Mouse (Mus musculus) brain, adult 2 months (tissue): ENCODE data around the gene Stard3nl.
A peak's percentile ranks its signal among the peaks of the same experiment; 100 is the strongest.

Experiments
- DNase-seq: peaks from one replicate; pipeline ENCODE4 v3.0.0; 2011; ENCODE audit warnings: low read depth, low spot score

The Stard3nl gene

DNA sequence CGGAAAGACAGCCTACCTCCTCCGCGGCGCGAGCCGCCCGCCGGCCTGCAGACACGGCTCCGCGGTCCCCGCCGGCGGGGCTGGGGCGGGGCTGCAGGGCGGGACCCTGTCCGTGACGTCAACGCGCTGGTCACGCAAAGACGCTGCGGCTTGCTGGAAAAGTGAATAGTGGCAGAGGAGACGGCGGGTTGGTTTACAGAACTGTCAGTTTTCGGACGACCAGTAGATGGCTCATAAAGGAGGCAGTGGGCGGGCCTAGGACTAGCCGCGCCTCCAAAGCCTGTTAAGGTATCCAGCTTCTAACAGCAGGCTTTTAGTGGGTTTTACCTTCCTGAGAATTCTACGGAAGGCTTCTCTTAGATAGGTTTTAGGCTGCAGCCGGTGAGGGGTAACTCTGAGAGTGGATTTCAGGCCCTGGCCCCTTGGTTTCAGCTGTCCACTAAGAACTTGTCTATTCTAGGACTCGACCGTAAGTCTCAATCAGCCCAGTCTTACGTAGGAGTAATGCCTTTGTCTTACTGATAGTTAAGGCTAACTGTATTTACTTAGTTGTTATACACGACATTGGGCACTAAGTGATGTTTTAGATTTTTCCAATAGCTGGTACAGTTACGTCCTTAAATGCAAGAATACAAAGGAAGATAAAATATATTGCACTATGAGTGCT lies at the start of gene Stard3nl:
TSS of gene Stard3nl (minus strand) at position 108 of the 667 bp plus-strand sequence.
- peak; percentile 100 for DNase-seq

- DNase-seq, result peak; percentile 17
These were observed 42.4 kb upstream of the Stard3nl start for GRCm38 (mm10) chr13:19438040-19438439.

DNA sequence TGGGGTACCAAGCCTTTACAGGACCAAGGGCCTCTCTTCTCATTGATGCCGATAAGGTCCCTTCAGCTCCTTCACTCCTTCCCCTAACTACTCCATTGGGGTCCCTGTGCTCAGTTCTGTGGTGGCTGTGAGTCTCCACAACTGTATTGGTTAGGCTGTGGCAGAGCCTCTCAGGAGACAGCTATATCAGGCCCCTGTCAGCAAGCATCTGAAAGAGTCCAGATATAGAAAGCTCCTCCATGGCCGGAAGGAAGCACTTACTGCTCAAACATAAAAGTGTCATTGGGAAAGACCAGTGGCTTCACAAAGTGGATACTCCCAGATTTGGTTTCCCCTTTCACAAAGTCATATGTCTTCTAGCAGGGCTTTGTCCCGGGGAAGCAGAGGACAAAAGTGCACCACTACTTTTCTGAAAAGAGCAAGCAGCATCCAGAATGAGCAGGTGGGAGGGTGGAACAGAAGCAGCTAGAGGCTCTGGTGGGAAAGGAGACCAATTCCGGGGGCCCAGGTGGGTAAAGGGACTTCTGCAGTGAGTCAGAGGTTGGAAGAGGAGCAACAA lies 34.3 kb upstream of the Stard3nl start:
- no peak for DNase-seq

DNA sequence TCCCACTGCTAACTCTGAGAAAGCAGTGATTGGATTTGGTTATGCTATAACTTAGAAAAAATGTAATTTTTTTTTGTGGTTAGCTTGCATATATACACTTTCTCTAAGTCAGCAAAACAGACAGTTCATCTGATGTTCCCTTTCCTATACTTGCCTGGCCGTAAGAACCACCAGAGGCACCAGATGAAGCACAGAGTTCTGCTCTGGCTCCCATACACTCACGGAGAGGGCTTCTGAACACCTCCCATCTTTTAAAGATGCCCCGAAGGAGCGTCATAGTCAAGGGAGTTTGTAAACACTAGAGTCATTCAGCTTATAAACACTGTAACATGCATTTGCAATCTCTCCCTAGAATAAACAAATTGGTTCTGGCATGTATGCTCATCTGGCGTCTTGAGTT lies 32.5 kb upstream of the Stard3nl start:
- no peak for DNase-seq

DNA sequence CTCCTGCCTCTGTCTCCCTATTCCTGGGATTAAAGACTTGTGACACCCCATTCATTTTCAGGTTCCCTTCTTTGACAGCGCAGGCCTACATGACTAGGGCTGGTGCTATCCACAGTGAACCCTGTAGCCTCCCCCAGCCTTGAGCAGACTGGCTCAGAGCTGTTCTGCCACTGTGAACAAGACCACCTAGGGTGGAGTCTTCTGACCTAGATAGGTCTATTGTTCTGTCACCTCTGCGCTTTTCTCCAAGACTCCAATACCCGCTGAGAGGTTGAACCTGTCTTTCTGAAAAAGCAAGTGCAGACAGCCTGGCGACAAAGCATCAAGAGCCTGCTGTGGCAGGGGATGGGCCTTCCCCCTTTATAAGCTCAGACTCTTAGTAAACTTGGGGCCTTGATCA lies 29.0 kb upstream of the Stard3nl start:
- no peak for DNase-seq

DNA sequence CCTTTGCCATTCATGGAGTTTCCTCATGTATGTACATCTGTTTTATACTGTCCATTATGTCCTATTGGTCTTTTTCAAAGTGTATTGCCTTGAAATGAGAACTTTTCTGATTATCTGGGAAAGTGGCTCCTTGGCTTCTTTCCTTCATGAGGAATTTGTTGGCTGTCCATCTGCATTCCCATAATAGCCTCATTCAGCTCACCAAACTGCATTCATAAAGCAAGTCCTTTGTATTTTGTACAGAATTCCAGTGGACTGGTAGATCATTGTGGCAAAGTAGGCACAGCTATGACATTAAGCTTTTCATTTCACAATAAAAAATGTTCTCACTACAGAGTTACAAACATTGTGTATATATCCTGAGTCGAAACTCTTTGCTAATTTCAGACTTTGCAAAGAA lies 26.9 kb upstream of the Stard3nl start:
- peak; percentile 73 for DNase-seq

DNA sequence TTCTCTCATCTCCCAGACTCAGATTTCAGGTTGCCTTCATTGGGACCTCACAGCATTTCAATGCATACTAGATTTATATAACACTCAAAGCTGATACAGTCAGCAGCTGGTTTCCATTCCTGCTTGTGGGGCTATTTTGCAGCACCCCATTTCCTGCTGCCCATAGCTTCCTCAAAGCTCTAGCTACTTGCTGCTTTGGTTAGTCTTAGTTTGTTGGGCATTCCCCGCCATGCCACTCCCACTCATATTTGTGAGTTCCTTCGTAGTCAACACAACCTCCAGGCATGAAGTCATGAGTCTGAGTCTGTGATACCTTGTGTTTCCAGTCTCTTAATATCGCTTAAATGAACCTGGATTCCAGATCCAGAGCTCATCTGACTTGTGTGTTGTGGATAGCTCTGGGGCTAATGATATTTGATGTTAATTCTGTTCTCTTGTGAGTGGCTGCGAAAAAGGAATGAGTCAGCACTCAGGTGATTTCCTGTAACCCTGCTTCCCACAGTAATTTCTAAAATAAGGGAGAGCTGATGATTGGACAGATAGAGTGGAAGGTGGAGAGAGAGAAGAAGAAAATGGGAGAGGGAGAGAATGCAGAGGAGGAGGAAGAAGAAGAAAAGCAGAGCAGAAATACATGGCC lies 22.4 kb upstream of the Stard3nl start:
- no peak for DNase-seq

DNA sequence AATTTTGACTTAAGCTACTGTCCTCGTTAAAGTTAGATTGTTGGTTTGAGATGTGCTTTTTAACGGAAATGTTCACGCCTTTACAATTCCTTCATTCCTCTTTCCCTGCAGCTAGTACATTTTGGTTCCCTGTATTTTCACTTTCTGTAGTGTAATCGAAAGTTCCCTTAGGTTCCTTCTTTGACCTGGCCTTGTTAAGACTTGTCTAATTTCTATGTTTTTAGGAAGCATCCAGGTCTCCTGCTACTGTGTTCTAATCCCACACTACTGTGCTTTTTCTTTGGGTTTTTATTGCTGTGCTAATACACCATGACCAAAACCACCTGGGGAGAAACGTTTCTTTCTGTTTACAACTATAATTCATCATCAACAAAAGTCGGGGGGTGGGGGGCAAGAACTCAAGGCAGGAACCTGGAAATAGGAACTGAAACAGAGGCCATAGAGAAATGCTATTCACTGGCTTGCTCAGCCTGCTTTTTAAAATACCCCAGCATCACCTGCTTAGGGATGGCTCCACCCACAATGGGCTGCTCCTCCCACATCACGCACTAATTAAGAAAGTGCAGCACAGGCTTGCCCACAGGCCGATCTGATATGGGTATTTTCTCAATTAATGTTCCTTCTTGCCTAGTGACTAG lies 20.4 kb upstream of the Stard3nl start:
- DNase-seq, result no peak

DNA sequence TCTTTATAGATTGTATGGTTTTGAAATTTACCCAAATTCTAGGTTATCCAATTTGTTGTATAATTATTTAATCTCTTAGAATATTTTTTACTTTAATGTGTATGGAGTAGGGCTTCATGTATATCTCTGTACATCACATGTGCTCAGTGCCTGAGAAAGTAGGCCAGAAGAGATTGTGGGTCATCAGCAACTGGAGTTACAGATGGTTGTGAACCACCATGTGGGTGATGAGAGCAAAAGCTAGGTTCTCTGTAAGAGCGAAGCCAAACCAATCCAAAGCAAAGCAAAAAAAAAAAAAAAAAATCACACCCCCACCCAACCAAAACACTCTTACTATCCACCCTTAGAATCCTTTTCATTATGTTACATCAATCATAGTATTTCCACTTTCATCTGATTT lies 19.7 kb upstream of the Stard3nl start:
- peak; percentile 41 for DNase-seq

- peak; percentile 21 for DNase-seq
These were observed 16.8 kb upstream of the Stard3nl start for GRCm38 (mm10) chr13:19412334-19412939.

DNA sequence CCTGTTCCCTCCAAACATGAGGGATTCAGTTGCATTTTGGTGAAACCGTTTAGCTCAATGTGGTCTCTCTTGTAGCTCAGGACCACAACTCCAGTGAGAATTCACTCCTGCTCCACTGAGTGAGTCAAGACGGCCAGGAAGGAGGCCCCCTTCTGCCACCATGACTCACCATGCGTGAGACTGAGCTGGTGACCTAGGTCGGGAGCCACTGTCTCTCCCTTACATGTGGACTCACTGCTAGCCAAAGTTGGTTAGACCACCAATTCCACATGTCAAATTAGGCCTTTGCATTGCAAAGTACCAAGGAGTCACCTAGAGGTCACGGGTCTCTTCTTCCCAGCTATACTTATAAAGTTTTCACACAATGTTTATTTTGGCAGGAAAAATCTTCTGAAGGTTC lies 16.3 kb upstream of the Stard3nl start:
- no peak for DNase-seq

DNA sequence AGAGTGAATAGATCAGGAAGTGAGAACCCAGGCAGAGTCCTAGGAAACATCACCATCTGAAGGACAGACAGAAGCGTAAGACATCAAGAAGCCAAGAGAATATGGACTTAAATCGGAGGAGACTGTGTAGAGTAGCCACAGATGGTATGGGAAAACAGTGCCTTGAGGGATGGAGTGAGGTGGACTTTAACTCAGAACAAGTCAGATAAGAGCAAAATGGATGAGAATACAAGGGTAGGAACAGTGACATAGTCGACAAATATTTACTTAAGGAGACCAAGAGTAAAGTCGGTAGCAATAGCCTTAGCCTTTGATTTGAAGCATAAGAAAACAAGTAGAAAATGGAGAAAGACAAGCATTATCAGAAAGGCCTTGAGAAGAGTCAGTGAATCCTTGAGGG lies 15.1 kb upstream of the Stard3nl start:
- DNase-seq, result no peak

DNA sequence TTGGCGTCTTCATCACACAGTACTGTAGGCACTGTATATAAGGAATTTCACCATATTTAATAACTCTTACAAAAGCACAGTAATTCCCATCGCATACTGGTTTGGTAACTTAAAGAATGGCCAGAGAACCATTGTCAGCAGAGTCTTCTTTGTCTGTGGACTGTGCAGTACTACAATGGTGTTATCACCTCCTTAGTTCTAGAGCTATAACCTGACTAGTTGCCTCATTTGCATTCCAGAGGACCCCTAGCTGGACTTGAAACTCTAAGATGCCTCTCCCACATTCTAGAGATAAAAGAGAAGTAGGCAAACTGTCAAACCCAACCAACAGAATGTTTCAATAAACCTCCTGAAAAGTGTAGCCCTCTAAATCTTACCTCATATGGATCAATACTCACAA lies 12.4 kb upstream of the Stard3nl start:
- DNase-seq, result no peak

DNA sequence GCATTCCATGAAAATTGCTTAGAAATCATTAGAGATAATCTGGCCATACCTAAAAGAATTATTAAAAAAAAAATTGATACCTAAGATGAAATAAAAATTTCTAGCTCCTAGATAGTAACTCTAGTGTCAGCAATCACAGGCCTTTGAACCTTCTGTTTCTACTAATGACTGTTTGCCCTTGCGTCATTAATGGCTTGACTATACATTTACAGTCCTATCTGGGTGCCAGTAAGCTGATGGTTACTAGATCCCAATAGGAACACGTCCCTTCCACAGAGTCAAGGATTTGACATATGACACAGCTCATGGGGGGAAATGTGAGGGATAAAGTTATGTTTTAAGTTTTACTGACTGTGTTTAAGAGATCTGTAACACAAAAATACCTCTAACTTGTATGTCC lies 9.0 kb upstream of the Stard3nl start:
- no peak for DNase-seq

DNA sequence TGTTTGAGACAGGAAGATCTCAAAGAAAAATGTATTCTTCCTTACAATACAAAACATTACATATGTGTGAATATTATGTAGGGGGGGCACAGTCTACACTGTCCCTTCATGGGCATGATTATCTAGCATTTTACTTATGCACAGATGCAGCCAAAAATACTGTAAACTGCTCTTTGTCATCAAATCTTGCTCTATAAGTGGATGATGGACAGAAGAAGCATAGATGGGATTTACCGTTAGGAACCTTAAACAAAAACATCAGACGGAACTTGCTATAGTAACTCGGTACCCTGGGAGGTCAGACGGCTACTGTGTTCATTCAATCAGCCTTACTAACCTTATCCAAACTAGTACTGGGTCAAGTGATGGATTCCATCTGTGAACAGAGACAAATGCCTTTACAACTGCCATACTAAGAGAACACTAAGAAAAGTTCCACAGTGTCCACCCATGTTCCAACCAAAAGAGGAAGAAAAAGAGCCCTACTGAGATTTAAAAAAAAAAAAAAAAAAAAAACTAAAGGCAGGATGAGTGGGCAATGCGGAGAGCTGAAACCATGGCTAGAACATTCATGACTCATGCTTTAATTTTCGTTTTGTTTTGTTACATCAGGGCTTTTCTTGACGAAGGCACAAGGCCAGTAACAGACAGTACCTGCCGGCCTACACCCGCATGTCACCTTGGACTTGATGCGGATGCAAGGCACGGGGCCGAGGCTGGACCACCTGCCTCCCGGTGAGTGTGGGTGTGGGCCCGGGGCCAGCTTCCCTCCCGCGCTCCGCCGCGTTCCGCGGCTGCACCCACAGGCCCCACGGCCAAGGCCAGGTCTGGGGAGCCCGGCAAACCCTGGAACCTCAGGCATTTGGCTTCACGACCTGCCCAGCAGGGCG lies 552 bp downstream of the Stard3nl start:
- DNase-seq, result no peak

DNA sequence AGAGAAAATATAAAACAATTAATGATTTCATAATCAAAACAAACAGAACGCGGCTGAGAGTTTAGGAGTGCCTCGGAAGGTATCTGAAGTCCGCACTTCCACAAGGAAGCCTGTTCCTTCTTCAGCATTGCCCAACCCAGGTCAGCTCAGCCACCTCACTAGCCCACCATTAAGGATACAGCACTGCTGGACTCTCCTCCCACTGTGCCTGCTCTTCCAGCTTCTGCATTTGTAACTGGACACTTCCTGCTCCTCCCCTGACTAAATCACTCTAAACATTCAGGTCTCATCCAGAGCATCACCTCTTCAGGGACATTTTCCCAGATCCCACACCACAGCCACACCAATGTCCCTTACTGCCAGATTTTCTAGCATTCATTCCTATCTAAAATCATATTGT lies 1.4 kb downstream of the Stard3nl start:
- DNase-seq, result peak; percentile 48

GRCm38 (mm10) chr13:19393731-19394130 lies 1.9 kb downstream of the Stard3nl start:
- DNase-seq, result no peak

GRCm38 (mm10) chr13:19391608-19392007 lies 4.0 kb downstream of the Stard3nl start:
- no peak for DNase-seq

GRCm38 (mm10) chr13:19390296-19390695 lies 5.3 kb downstream of the Stard3nl start:
- DNase-seq, result no peak

- DNase-seq, result no peak
These were observed 5.7 kb downstream of the Stard3nl start for GRCm38 (mm10) chr13:19389896-19390295.

GRCm38 (mm10) chr13:19389434-19389833 lies 6.2 kb downstream of the Stard3nl start:
- DNase-seq, result no peak
